Mouse (Mus musculus) heart, embryonic 10.5 days (tissue): Measurements from ENCODE around the gene Hk1. TPM values are rescaled to one million over a fixed set of nuclear protein-coding genes. Genes with fewer than 3 reads are reported as not detected.

Experiments
- DNase-seq: peaks from one replicate; pipeline ENCODE4 v3.0.0-alpha.2; 2017; ENCODE audit warnings: low spot score
- H3K27ac ChIP-seq: fragments of 300-500 bp; sonication (generic); 2 replicates; pipeline ENCODE4 v1.5.1; 2016; ENCODE audit warnings: mild to moderate bottlenecking
- H3K27me3 ChIP-seq: fragments of 300-500 bp; sonication (generic); 2 replicates; pipeline ENCODE4 v1.6.1; 2016; ENCODE audit warnings: mild to moderate bottlenecking; ENCODE audit not compliant: poor library complexity, insufficient read depth, severe bottlenecking
- H3K36me3 ChIP-seq: fragments of 300-500 bp; sonication (generic); 2 replicates; pipeline ENCODE4 v1.6.1; 2016; ENCODE audit warnings: mild to moderate bottlenecking, moderate library complexity
- H3K4me1 ChIP-seq: fragments of 300-500 bp; sonication (generic); 2 replicates; pipeline ENCODE4 v1.6.1; 2016; ENCODE audit warnings: mild to moderate bottlenecking
- H3K4me3 ChIP-seq: fragments of 300-500 bp; sonication (generic); 2 replicates; pipeline ENCODE4 v1.5.1; 2016; ENCODE audit warnings: mild to moderate bottlenecking, moderate library complexity
- H3K9me3 ChIP-seq: fragments of 300-500 bp; sonication (generic); 2 replicates; pipeline ENCODE4 v1.6.1; 2016; ENCODE audit warnings: mild to moderate bottlenecking, moderate library complexity
- WGBS: fragments of 180-500 bp; shearing (Covaris S2); methylation state at CpG from one replicate; pipeline ENCODE4 v1.1.7; 2016; 5-methylcytosine and 5-hydroxymethylcytosine counted together
- polyA plus RNA-seq: library from polyadenylated mRNA; unstranded; fragments of >200 nt; fragmentation: Nextera tagmentation; extraction: Ambion mirVana; gene quantifications from 2 replicates; pipeline ENCODE4 v1.2.1, GENCODE M21; 2016

Hk1 gene
- polyA plus RNA-seq, 1 experiment from 2014 or later: 157 TPM

GRCm38 (mm10) chr10:62277499-62278293, 102.0 kb downstream of the Hk1 start:
- Histone ChIP-seq H3K36me3 (peaks cover 93% of the 10 kb centered on the region), H3K9me3 (no peaks in the 10 kb centered on the region)
- WGBS: 90% methylated on average over 18 of the region's 19 CpGs

GRCm38 (mm10) chr10:62275235-62275634, 104.5 kb downstream of the Hk1 start:
- Histone ChIP-seq H3K27ac (no peak overlapping the region), H3K4me1 (no peaks in the 10 kb centered on the region), H3K27me3 (no peaks in the 10 kb centered on the region), H3K36me3 (peaks cover 91% of the 10 kb centered on the region), H3K9me3 (no peaks in the 10 kb centered on the region), H3K4me3 (no peak overlapping the region)
- WGBS: 38% methylated on average over 4 of the region's 4 CpGs
- DNase-seq: peak; percentile 89

More at GRCm38 (mm10) chr10:62277499-62278293, 102.0 kb downstream of the Hk1 start:
- Histone ChIP-seq H3K4me1 (no peaks in the 10 kb centered on the region), H3K4me3 (no peak overlapping the region), H3K27me3 (no peaks in the 10 kb centered on the region), H3K27ac (no peak overlapping the region)
- DNase-seq: no peak

GRCm38 (mm10) chr10:62269278-62269677, 110.4 kb downstream of the Hk1 start:
- Histone ChIP-seq H3K36me3 (peaks cover 66% of the 10 kb centered on the region), H3K27ac (peak overlapping the region; percentile 60), H3K27me3 (no peaks in the 10 kb centered on the region), H3K9me3 (no peaks in the 10 kb centered on the region), H3K4me3 (no peak overlapping the region), H3K4me1 (peaks cover 18% of the 10 kb centered on the region)
- peak; percentile 84 for DNase-seq
- WGBS: 61% methylated on average over 16 of the region's 16 CpGs

DNA sequence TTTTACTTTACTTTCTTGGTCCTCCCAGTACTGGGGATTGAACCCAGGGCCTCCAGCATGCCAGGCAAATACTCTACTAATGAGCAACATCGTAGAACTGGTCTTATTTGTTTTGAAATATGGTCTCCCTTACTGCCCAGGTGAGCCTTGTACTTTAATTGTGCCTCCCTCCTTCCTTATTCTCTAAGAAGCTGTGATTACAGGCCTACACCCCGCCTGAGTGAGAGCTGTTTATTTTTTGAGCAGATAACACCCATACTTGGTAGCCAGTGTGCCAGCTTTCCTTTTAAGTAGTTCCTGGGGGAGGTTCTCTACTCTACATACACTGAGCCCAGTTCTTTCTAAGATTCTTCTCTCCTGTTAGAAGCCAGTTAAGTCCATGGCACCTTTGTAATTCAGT, 115.4 kb downstream of the Hk1 start:
- Histone ChIP-seq H3K27me3 (no peaks in the 10 kb centered on the region), H3K36me3 (peaks cover 19% of the 10 kb centered on the region), H3K4me3 (no peak overlapping the region), H3K27ac (no peak overlapping the region), H3K4me1 (peaks cover 21% of the 10 kb centered on the region), H3K9me3 (no peaks in the 10 kb centered on the region)
- DNase-seq: no peak
- 46% methylated on average over 2 of the region's 2 CpGs for WGBS

- WGBS: 14% methylated on average over 18 of the region's 18 CpGs
- Histone ChIP-seq H3K9me3 (no peaks in the 10 kb centered on the region), H3K36me3 (no peaks in the 10 kb centered on the region), H3K4me3 (no peak overlapping the region), H3K27ac (no peak overlapping the region), H3K27me3 (no peaks in the 10 kb centered on the region), H3K4me1 (peaks cover 11% of the 10 kb centered on the region)
- DNase-seq: peak; percentile 94
Measured at GRCm38 (mm10) chr10:62261115-62261886, 118.4 kb downstream of the Hk1 start.

- DNase-seq: no peak
- no peaks in the 10 kb centered on the region for H3K36me3 ChIP-seq
- WGBS: 93% methylated on average over 5 of the region's 5 CpGs
Measured at GRCm38 (mm10) chr10:62258298-62258697, 121.4 kb downstream of the Hk1 start.

GRCm38 (mm10) chr10:62252496-62253235, 127.0 kb downstream of the Hk1 start:
- WGBS: 82% methylated on average over 27 of the region's 27 CpGs
- H3K9me3 ChIP-seq: no peaks in the 10 kb centered on the region
- DNase-seq: no peak

More at GRCm38 (mm10) chr10:62258298-62258697, 121.4 kb downstream of the Hk1 start:
- peaks cover 4% of the 10 kb centered on the region; the same call in 1 of the 2 replicates for H3K27me3 ChIP-seq
- H3K4me3 ChIP-seq: no peak overlapping the region
- peaks cover 11% of the 10 kb centered on the region for H3K4me1 ChIP-seq
- H3K27ac ChIP-seq: no peak overlapping the region
- H3K9me3 ChIP-seq: no peaks in the 10 kb centered on the region

DNA sequence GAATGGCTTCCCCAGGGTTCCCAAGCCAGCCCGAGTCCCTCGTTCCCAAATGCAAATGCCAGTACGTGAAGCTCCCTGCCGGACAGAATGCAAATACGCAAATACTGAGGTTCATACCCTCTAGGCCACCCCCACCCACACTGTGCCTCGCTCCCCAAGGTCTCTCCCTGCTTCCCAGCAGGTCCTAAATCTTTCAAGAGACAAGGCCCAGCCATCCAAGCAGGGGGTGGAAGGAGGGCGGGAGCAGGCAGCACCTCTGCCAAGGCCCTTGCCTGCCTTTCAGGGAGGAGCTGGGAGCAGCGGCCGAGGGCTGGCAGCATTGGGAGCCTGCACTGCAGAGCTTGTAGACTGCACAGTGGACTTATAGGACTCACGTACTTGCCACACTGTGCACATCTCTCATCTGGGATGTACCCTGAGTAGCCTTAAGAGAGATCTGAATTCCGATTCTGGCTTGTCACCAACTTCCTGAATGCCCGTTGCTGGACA, 127.7 kb downstream of the Hk1 start, which contains the start of gene Tacr2:
Gene Tacr2, plus strand, starts transcription at position 439 of the 489 bp plus-strand sequence.
- DNase-seq: no peak

More at GRCm38 (mm10) chr10:62252496-62253235, 127.0 kb downstream of the Hk1 start:
- Histone ChIP-seq H3K27ac (no peak overlapping the region), H3K36me3 (no peaks in the 10 kb centered on the region), H3K27me3 (peaks cover 21% of the 10 kb centered on the region), H3K4me3 (no peak overlapping the region), H3K4me1 (peaks cover 4% of the 10 kb centered on the region)

GRCm38 (mm10) chr10:62247815-62248214, 131.9 kb downstream of the Hk1 start:
- Histone ChIP-seq H3K9me3 (no peaks in the 10 kb centered on the region), H3K27ac (no peak overlapping the region), H3K27me3 (peaks cover 12% of the 10 kb centered on the region), H3K36me3 (no peaks in the 10 kb centered on the region), H3K4me3 (no peak overlapping the region), H3K4me1 (peaks cover 9% of the 10 kb centered on the region)
- DNase-seq: no peak
- WGBS: 42% methylated on average over 8 of the region's 8 CpGs

More for the DNA sequence above, 127.7 kb downstream of the Hk1 start, which contains the start of gene Tacr2:
- H3K36me3 ChIP-seq: no peaks in the 10 kb centered on the region
- H3K9me3 ChIP-seq: no peaks in the 10 kb centered on the region
- no peak within 1 kb of the TSS for H3K4me3 ChIP-seq
- H3K27ac ChIP-seq: no peak within 1 kb of the TSS
- H3K27me3 ChIP-seq: peaks cover 21% of the 10 kb centered on the region
- H3K4me1 ChIP-seq: peaks cover 8% of the 10 kb centered on the region
- 56% methylated on average over 12 of the region's 12 CpGs for WGBS

DNA sequence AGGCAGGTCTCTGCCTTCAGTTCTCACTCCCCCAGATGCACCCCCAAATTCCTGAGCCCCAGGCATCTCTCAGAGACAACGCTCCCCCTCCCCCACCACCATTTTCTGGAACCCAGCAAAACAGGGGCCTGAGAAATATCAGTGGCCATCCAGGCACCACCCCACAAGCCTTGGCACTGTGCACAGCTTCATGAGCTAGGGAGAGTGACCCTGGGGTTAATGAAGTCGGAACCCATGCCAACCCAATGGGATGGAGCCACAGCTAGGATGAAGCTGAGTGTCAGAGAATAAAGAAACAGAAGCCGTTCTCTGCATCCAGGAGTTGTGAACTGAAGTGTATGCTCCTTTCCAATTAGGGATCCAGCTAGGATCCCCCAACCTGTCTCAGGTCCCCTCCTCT, 132.6 kb downstream of the Hk1 start:
- peaks cover 6% of the 10 kb centered on the region for H3K27me3 ChIP-seq
- WGBS: 69% methylated on average over 3 of the region's 3 CpGs
- DNase-seq: no peak
- H3K27ac ChIP-seq: no peak overlapping the region
- peaks cover 10% of the 10 kb centered on the region for H3K4me1 ChIP-seq
- H3K4me3 ChIP-seq: no peak overlapping the region
- no peaks in the 10 kb centered on the region for H3K9me3 ChIP-seq
- H3K36me3 ChIP-seq: no peaks in the 10 kb centered on the region

- no peaks in the 10 kb centered on the region for H3K9me3 ChIP-seq
- peaks cover 5% of the 10 kb centered on the region; the same call in 1 of the 2 replicates for H3K27me3 ChIP-seq
- WGBS: 81% methylated on average over 9 of the region's 9 CpGs
- H3K4me3 ChIP-seq: no peak overlapping the region
- DNase-seq: no peak
- no peak overlapping the region for H3K27ac ChIP-seq
- H3K4me1 ChIP-seq: peaks cover 10% of the 10 kb centered on the region
- H3K36me3 ChIP-seq: no peaks in the 10 kb centered on the region
Measured at GRCm38 (mm10) chr10:62244067-62244466, 135.6 kb downstream of the Hk1 start.

DNA sequence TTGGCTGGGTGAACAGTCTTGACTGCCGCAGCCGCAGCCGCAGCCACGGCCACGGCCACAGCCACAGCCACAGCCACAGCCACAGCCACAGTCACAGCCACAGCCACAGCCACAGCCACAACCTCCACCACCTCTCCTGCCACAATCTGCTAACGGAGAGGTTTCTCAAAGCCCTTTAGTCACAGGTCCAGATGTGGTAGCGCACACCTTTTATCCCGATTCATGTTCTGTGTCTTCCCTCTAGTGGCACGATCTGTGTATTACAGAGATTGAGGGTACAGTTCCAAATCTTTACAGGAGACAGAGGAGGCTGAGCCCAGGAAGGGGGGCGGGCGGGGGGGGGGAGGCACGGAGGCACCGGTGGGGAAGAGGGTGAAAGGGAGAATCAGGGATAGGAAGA, 136.8 kb downstream of the Hk1 start:
- Histone ChIP-seq H3K4me3 (no peak overlapping the region), H3K27me3 (peaks cover 5% of the 10 kb centered on the region; the same call in 1 of the 2 replicates), H3K27ac (no peak overlapping the region), H3K4me1 (peaks cover 8% of the 10 kb centered on the region), H3K9me3 (no peaks in the 10 kb centered on the region), H3K36me3 (no peaks in the 10 kb centered on the region)
- WGBS: 49% methylated on average over 13 of the region's 13 CpGs
- DNase-seq: no peak
